Mouse (Mus musculus) bone marrow macrophage, adult 2 months (primary cell): ENCODE data around the gene Esr1.

ENCODE experiments used
- CTCF ChIP-seq: IDR thresholded peaks from 2 replicates; pipeline ENCODE4 v1.5.1; 2012; ENCODE audit warnings: low read depth, mild to moderate bottlenecking, low read length, moderate library complexity
- POLR2A ChIP-seq: IDR thresholded peaks from 2 replicates; pipeline ENCODE4 v1.6.1; 2012; ENCODE audit warnings: mild to moderate bottlenecking, low read depth, low read length, borderline replicate concordance

DNA sequence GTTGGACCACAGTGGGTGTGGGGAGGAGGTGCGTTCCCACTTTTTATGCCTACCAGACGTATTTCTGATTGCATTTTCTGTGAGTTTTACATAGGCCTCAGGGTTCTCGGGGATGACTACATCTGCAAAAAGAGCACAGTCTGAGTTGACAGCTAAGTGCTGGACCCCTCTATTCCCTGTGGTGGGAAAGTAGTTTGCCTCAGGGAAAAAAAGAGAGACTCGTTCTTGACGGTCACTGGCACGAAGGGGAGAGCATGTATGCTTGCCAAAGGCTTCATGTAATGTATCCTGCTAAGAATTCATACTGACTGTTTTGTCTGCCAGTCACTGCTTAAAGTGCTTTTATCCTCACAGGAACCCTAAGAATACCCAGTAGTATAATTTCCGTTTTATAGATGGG lies 433.8 kb downstream of the Esr1 start:
- TF ChIP-seq CTCF (no peak), POLR2A (no peak)
